In the genomic region with DNA sequence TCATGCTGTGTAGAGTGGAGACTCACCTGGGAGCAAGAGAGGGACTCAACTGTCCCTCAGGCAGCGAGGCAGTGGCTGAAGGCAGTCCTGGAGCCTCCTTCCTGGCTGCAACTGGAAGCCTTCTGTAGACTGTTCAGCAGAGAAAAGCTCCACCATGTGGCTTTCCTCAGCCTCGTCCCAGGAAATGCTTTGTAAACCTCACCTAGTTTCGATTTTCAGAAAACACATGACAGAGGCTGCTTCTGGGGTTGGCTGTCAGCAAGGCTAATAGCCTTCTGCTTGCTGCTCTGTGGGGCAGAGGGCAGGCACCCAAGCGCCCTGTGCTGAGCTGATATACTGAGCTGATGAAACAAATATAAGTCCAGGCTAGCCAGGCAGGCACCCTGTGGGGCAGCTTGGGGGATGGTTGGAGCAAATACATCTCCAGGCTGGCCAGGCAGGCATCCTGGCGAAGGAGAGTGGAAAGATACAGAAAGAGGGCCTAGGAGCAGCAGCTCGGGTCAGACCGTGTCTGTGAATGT, we compare ENCODE assay signal across 8 mouse cellular contexts. TPM values are rescaled to one million over a fixed set of nuclear protein-coding genes. Genes with fewer than 3 reads are reported as not detected.
DNase-seq lines count a peak whose midpoint lies in the region; ATAC-seq and TF ChIP-seq lines count a peak whose summit lies in the region.

A gene (minus strand): TSS at position 333 of the 521 bp plus-strand sequence.

- 45% methylated on average over 7 of the region's 7 CpGs for WGBS in embryonic facial prominence, embryonic 11.5 days
- 33% methylated on average over 7 of the region's 7 CpGs for WGBS in heart, embryonic 14.5 days
- under 1% methylated on average over 7 of the region's 7 CpGs for WGBS in liver, adult 2 months
- 38% methylated on average over 7 of the region's 7 CpGs for WGBS in olfactory bulb, adult 2 months

- no peaks in the 10 kb centered on the region; the same call in 1 of the 2 replicates for H3K4me1 ChIP-seq in embryonic facial prominence, embryonic 11.5 days (ENCODE audit: control insufficient read depth, insufficient read depth, low read length)
- H3K4me1 ChIP-seq in heart, embryonic 14.5 days (ENCODE audit: control insufficient read depth in 2 of 2, insufficient read depth in 2 of 2, low read length in 2 of 2) = peaks cover 29 to 31% of the 10 kb centered on the region in 2 experiments
- peaks cover 9% of the 10 kb centered on the region for H3K4me1 ChIP-seq in liver, adult 2 months (ENCODE audit: control insufficient read depth, insufficient read depth, low read length)
- peaks cover 6% of the 10 kb centered on the region for H3K4me1 ChIP-seq in olfactory bulb, adult 2 months (ENCODE audit: control insufficient read depth, insufficient read depth, low read length)

- H3K27ac ChIP-seq in embryonic facial prominence, embryonic 11.5 days (replicated peaks; ENCODE audit: low read depth, low read length) = no peak within 1 kb of the TSS
- peak within 1 kb of the TSS; percentile 65 to 77 for H3K27ac ChIP-seq in heart, embryonic 14.5 days (replicated peaks in 1 of 2; ENCODE audit: control insufficient read depth in 1 of 2, insufficient read depth in 1 of 2, low read depth in 2 of 2, low read length in 2 of 2)
- H3K27ac ChIP-seq in liver, adult 2 months (replicated peaks; ENCODE audit: insufficient read depth, low read depth, low read length) = peak within 1 kb of the TSS; percentile 89
- H3K27ac ChIP-seq in olfactory bulb, adult 2 months (ENCODE audit: insufficient read depth, low read depth, low read length) = peak within 1 kb of the TSS; percentile 2; the same call in 1 of the 2 replicates

- TF ChIP-seq CTCF in liver, adult 2 months (IDR thresholded peaks at IDR 0.05; ENCODE audit: low read depth, low read length) = peak; percentile 43
- no peak for TF ChIP-seq CTCF in olfactory bulb, adult 2 months (IDR thresholded peaks at IDR 0.05; ENCODE audit: insufficient read depth, low read depth, low read length)

- H3K79me2 ChIP-seq in liver, adult 2 months (ENCODE audit: control insufficient read depth, insufficient read depth, low read length) = peaks cover 7% of the 10 kb centered on the region; the same call in 1 of the 2 replicates

- 0 out of 2 replicates have a peak, but pooled peaks have one; percentile 25 for ATAC-seq in embryonic facial prominence, embryonic 11.5 days (replicated peaks; ENCODE audit: insufficient number of reproducible peaks, low FRiP score, low TSS enrichment, low read depth)
- ATAC-seq in heart, embryonic 14.5 days (ENCODE audit: insufficient number of reproducible peaks, insufficient read depth, low FRiP score, low read depth) = no peak

- no peaks in the 10 kb centered on the region for H3K36me3 ChIP-seq in embryonic facial prominence, embryonic 11.5 days (replicated peaks; ENCODE audit: control insufficient read depth, insufficient read depth, low read depth, low read length)
- H3K36me3 ChIP-seq in heart, embryonic 14.5 days (ENCODE audit: control insufficient read depth, insufficient read depth, low read length) = peaks cover 11% of the 10 kb centered on the region
- peaks cover 5% of the 10 kb centered on the region; the same call in 1 of the 2 replicates for H3K36me3 ChIP-seq in liver, adult 2 months (ENCODE audit: control insufficient read depth, insufficient read depth, low read length)

- peak; percentile 47 for TF ChIP-seq POLR2A in liver, adult 2 months (IDR thresholded peaks at IDR 0.05; ENCODE audit: extremely low read depth, insufficient read depth, low read length)
- TF ChIP-seq POLR2A in olfactory bulb, adult 2 months (IDR thresholded peaks at IDR 0.05; ENCODE audit: insufficient read depth, low read depth, low read length) = no peak

- DNase-seq in CD4-positive helper T cell, adult 2 months (ENCODE audit: low read depth, low spot score) = peak; percentile 85
- peak; percentile 74 to 90 for DNase-seq in adrenal gland, adult (ENCODE audit: inconsistent age in 2 of 2, low spot score in 1 of 2)
- peak; percentile 48 for DNase-seq in embryonic facial prominence, embryonic 11.5 days (ENCODE audit: low spot score)
- DNase-seq in kidney, postnatal 10 days = peak; percentile 80
- DNase-seq in liver, adult 2 months (ENCODE audit: extremely low read depth, low read depth, low spot score) = peak; percentile 96
- DNase-seq in urinary bladder, adult 2 months (ENCODE audit: low spot score) = peak; percentile 41

- H3K9ac ChIP-seq in embryonic facial prominence, embryonic 11.5 days (replicated peaks; ENCODE audit: low read length) = no peak within 1 kb of the TSS; the same call in 1 of the 2 replicates
- no peak within 1 kb of the TSS; the same call in 1 of the 2 replicates for H3K9ac ChIP-seq in heart, embryonic 14.5 days (ENCODE audit: low read length)
- H3K9ac ChIP-seq in liver, adult 2 months (ENCODE audit: low read depth, low read length) = peak within 1 kb of the TSS; percentile 79

- H3K4me3 ChIP-seq in embryonic facial prominence, embryonic 11.5 days (ENCODE audit: low read depth, low read length) = no peak within 1 kb of the TSS
- no peak within 1 kb of the TSS for H3K4me3 ChIP-seq in heart, embryonic 14.5 days (ENCODE audit: control insufficient read depth in 1 of 2, insufficient read depth in 1 of 2, low read depth in 1 of 2, low read length in 2 of 2)
- peak within 1 kb of the TSS; percentile 58 for H3K4me3 ChIP-seq in liver, adult 2 months (ENCODE audit: insufficient read depth, low read depth, low read length)
- 0 out of 2 replicates have a peak within 1 kb of the TSS, but pooled peaks have one; percentile 1 for H3K4me3 ChIP-seq in olfactory bulb, adult 2 months (ENCODE audit: insufficient read depth, low read depth, low read length)

- H3K4me2 ChIP-seq in embryonic facial prominence, embryonic 11.5 days (ENCODE audit: low read depth, low read length) = no peak within 1 kb of the TSS
- H3K4me2 ChIP-seq in heart, embryonic 14.5 days (ENCODE audit: low read length) = peak within 1 kb of the TSS; percentile 35

- no peaks in the 10 kb centered on the region for H3K27me3 ChIP-seq in embryonic facial prominence, embryonic 11.5 days (ENCODE audit: control insufficient read depth, insufficient read depth, low read length)
- no peaks in the 10 kb centered on the region for H3K27me3 ChIP-seq in heart, embryonic 14.5 days (ENCODE audit: control insufficient read depth, insufficient read depth, low read length)
- H3K27me3 ChIP-seq in liver, adult 2 months (ENCODE audit: control insufficient read depth, insufficient read depth, low read length) = no peaks in the 10 kb centered on the region

- no peaks in the 10 kb centered on the region for H3K9me3 ChIP-seq in embryonic facial prominence, embryonic 11.5 days (replicated peaks; ENCODE audit: control insufficient read depth, low read length)
- no peaks in the 10 kb centered on the region for H3K9me3 ChIP-seq in heart, embryonic 14.5 days (ENCODE audit: control insufficient read depth, low read length)

RNA-seq across cellular contexts. Expression of the gene that starts here (rescaled TPM):
- 1.0 and 1.7 TPM in 2 replicates for polyA plus RNA-seq in embryonic facial prominence, embryonic 11.5 days (2014; fragmentation: Nextera tagmentation; extraction: Ambion mirVana)
- 7.2 and 12.7 TPM in 2 replicates for polyA plus RNA-seq in heart, embryonic 14.5 days (2014; fragmentation: Nextera tagmentation; extraction: Ambion mirVana)
- total RNA-seq in liver, adult 2 months (2014; rRNA removed) = 20.2 and 23.9 TPM in 2 replicates
- 136 and 216 TPM in 2 replicates for polyA plus RNA-seq in liver, adult 2 months (2012; rRNA removed)
- not detected in 2 replicates for polyA plus RNA-seq in olfactory bulb, adult 2 months (2012; ENCODE audit: insufficient read depth, insufficient read length, low replicate concordance, missing spikeins)
- polyA plus RNA-seq in urinary bladder, adult 2 months (2012; rRNA removed) = 154 and 187 TPM in 2 replicates

Comparison
In these comparisons a context has a peak if more than half of its experiments do, and no peak if none do; other contexts are left out.
1. DNase-seq: peak in every context shown above with its lines; median percentile 96 in liver, adult 2 months; 85 in CD4-positive helper T cell, adult 2 months; 82 in adrenal gland, adult; 80 in kidney, postnatal 10 days; 48 in embryonic facial prominence, embryonic 11.5 days; 41 in urinary bladder, adult 2 months.
2. H3K4me3 ChIP-seq: peak in liver, adult 2 months (single experiment) and olfactory bulb, adult 2 months (single experiment); none in embryonic facial prominence, embryonic 11.5 days (single experiment) and heart, embryonic 14.5 days (0 of 2).